Mouse (Mus musculus) neutrophil, adult 59 days (primary cell): Measurements from ENCODE around the gene Ccdc39. TPM values are rescaled to one million over a fixed set of nuclear protein-coding genes. Genes with fewer than 3 reads are reported as not detected.

Source experiments
- total RNA-seq, 2 experiments: library from RNA; stranded (reverse); gene quantifications; 1 replicate in 1 of 2; 2 replicates in 1 of 2; pipeline ENCODE4 v1.2.4; 2023

Gene Ccdc39
- total RNA-seq, result not detected

DNA sequence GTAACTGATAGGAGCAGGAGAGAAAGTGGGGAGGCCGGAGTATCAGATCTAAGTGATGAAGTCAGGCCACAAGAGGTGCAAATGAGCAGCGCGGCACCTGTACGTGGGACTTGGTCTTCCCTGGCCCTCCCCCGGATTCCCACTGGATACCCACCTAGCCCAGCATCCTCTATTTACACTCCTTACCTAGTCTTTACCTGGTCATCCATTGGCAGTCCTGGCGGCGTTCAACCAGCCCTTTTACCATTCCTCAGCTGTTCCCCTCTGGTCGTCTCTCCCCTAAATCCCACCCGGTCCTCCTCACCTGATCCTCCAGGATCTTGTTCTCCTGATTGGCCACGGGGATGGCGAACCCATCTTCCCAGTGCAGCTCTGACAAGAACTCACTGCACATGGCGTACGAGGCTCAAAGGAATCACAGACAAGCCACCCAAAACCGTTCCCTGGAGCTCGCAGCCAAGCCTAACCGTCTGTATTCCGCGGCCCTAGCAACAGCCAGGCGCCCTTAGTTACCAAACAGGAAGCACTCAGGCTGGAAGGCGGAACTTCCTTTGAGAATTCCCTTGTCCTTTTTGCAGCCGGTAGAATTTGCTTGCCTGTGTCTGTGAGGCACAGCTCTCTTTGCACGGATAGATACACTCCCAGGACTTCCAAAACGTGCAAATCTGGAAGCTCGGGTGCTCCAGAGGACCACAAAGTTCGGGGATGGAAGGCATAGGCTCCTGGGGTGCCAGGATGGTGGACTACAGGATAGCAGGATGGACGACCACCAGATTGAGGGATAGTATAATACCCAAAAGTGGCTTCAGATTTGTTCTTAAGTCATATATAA lies at the start of gene Ccdc39:
Gene Ccdc39 (minus strand): TSS at position 510 of the 832 bp plus-strand sequence.

GRCm38 (mm10) chr3:33799617-33800512 lies 44.2 kb downstream of the Ccdc39 start, which contains the start of gene Ttc14:
Gene Ttc14, plus strand, starts transcription at chr3:33799832.

Other genes with a start within 250 kb of the Ccdc39 start
- 10 to 100 TPM; 43.7 to 57.6 TPM for gene Ttc14, start 44.5 kb downstream of the Ccdc39 start, total RNA-seq
- 10 to 100 TPM; 56.2 to 69.7 TPM for gene Fxr1, start 175.6 kb upstream of the Ccdc39 start, total RNA-seq
- 10 to 100 TPM; 27.8 to 30.1 TPM for gene Dnajc19, start 237.0 kb upstream of the Ccdc39 start, total RNA-seq